9 mouse cellular contexts compared by ENCODE assay signal in genomic region chr16:90831676-90832075, GRCm38 (mm10). TPM values are rescaled to one million over a fixed set of nuclear protein-coding genes. Genes with fewer than 3 reads are reported as not detected.
DNase-seq lines count a peak whose midpoint lies in the region; TF ChIP-seq lines count a peak whose summit lies in the region.
"Had no signal": no experiment of that assay in that cellular context is flagged by ENCODE, and none has a peak within 500 bp of the region (broad histone marks: within the 10 kb centered on the region; RNA-seq: fewer than 3 reads in every experiment).

No protein-coding gene starts in this region.

- H3K9me3 ChIP-seq in hindbrain, embryonic 10.5 days = no peaks in the 10 kb centered on the region
- H3K9me3 ChIP-seq in midbrain, embryonic 10.5 days (replicated peaks) = no peaks in the 10 kb centered on the region

- peaks cover 83% of the 10 kb centered on the region for H3K27me3 ChIP-seq in hindbrain, embryonic 10.5 days (ENCODE audit: insufficient read depth, poor library complexity, severe bottlenecking)
- H3K27me3 ChIP-seq in midbrain, embryonic 10.5 days (ENCODE audit: low read depth, poor library complexity, severe bottlenecking) = peaks cover 82% of the 10 kb centered on the region

- DNase-seq in heart, adult 11 months = peak; percentile 95
- no peak for DNase-seq in heart, postnatal 25 days (ENCODE audit: low spot score)
- DNase-seq in hindbrain, embryonic 10.5 days (ENCODE audit: low spot score) = no peak
- DNase-seq in midbrain, embryonic 10.5 days (ENCODE audit: low spot score) = no peak
- DNase-seq in right cerebral cortex, postnatal 10 days (ENCODE audit: low spot score in 2 of 2) = no peak
- no peak for DNase-seq in left cerebral cortex, postnatal 36 days (ENCODE audit: low spot score in 2 of 2)
- DNase-seq in kidney, adult 11 months = no peak

- intact Hi-C loops in heart, postnatal 25 days (cut with DNase I) = loop anchor here (2.0 to 5.0 kb wide), 3 partner anchors 36 to 93 kb away; no protein-coding TSS in a partner anchor
- intact Hi-C loops in left cerebral cortex, postnatal 36 days (cut with DNase I) = loop anchor here (5.0 kb wide), 1 partner anchor 96 kb away; no protein-coding TSS in a partner anchor

- WGBS in hindbrain, embryonic 10.5 days = 20% methylated on average over 15 of the region's 15 CpGs
- WGBS in midbrain, embryonic 10.5 days = 20% methylated on average over 15 of the region's 15 CpGs

- TF ChIP-seq CTCF in cortical plate, adult 2 months (IDR thresholded peaks at IDR 0.05; ENCODE audit: extremely low read depth, insufficient read depth, low read length) = no peak

- TF ChIP-seq POLR2A in cortical plate, adult 2 months (IDR thresholded peaks at IDR 0.05; ENCODE audit: extremely low read depth, insufficient read depth, low read length) = no peak

- peak overlapping the region; percentile 38; the same call in 1 of the 2 replicates for H3K4me3 ChIP-seq in cortical plate, adult 2 months (ENCODE audit: insufficient read depth, low read length)
- H3K4me3 ChIP-seq in hindbrain, embryonic 10.5 days = peak overlapping the region; percentile 67
- peak overlapping the region; percentile 65 for H3K4me3 ChIP-seq in midbrain, embryonic 10.5 days

- H3K4me1 ChIP-seq in cortical plate, adult 2 months (ENCODE audit: control insufficient read depth, insufficient read depth, low read length) = no peaks in the 10 kb centered on the region; the same call in 1 of the 2 replicates
- peaks cover 47% of the 10 kb centered on the region for H3K4me1 ChIP-seq in hindbrain, embryonic 10.5 days (replicated peaks)
- H3K4me1 ChIP-seq in midbrain, embryonic 10.5 days = peaks cover 47% of the 10 kb centered on the region

- no peak overlapping the region for H3K27ac ChIP-seq in cortical plate, adult 2 months (ENCODE audit: insufficient read depth, low read length)
- H3K27ac ChIP-seq in hindbrain, embryonic 10.5 days = no peak overlapping the region
- H3K27ac ChIP-seq in midbrain, embryonic 10.5 days (replicated peaks) = no peak overlapping the region

- H3K36me3 ChIP-seq in hindbrain, embryonic 10.5 days = no peaks in the 10 kb centered on the region
- no peaks in the 10 kb centered on the region for H3K36me3 ChIP-seq in midbrain, embryonic 10.5 days

RNA-seq across cellular contexts. Expression of gene Eva1c, which starts 5.2 kb away (rescaled TPM):
- total RNA-seq in heart, postnatal 25 days (2021) = 1 to 10 TPM in 1 of 2 experiments, under 1 TPM in 1; 0.89 to 1.4 TPM
- polyA plus RNA-seq in cortical plate, adult 2 months (2012; rRNA removed) = 2.2 and 3.1 TPM in 2 replicates
- polyA plus RNA-seq in hindbrain, embryonic 10.5 days (2016; fragmentation: Nextera tagmentation; extraction: Ambion mirVana) = 0.75 and 1.0 TPM in 2 replicates
- polyA plus RNA-seq in midbrain, embryonic 10.5 days (2016; fragmentation: Nextera tagmentation; extraction: Ambion mirVana) = 0.96 and 1.8 TPM in 2 replicates
- 1 to 10 TPM; 1.6 to 2.0 TPM for total RNA-seq in left cerebral cortex, postnatal 36 days (2021)
- total RNA-seq: CH12.LX had no signal

RNA-seq across cellular contexts. Expression of gene Urb1, which starts 21.5 kb away (rescaled TPM):
- 1 to 10 TPM; 5.7 to 6.3 TPM for total RNA-seq in heart, postnatal 25 days (2021)
- 6.8 and 6.9 TPM in 2 replicates for polyA plus RNA-seq in cortical plate, adult 2 months (2012; rRNA removed)
- polyA plus RNA-seq in hindbrain, embryonic 10.5 days (2016; fragmentation: Nextera tagmentation; extraction: Ambion mirVana) = 10.2 and 10.8 TPM in 2 replicates
- 10.7 and 11.0 TPM in 2 replicates for polyA plus RNA-seq in midbrain, embryonic 10.5 days (2016; fragmentation: Nextera tagmentation; extraction: Ambion mirVana)
- total RNA-seq in left cerebral cortex, postnatal 36 days (2021) = 10 to 100 TPM; 19.0 to 21.0 TPM
